Comparison of ENCODE assay signal across 47 mouse cellular contexts in genomic region chr3:81961336-81961735, GRCm38 (mm10). TPM values are rescaled to one million over a fixed set of nuclear protein-coding genes. Genes with fewer than 3 reads are reported as not detected.
"Had no signal": no experiment of that assay in that cellular context is flagged by ENCODE, and none has a peak within 500 bp of the region (broad histone marks: within the 10 kb centered on the region; RNA-seq: fewer than 3 reads in every experiment).

No protein-coding gene starts in this region.

- H3K4me3 ChIP-seq: heart, embryonic 10.5 days; heart, embryonic 12.5 days; heart, embryonic 13.5 days; heart, embryonic 15.5 days; hindbrain, embryonic 10.5 days; hindbrain, embryonic 12.5 days; hindbrain, embryonic 13.5 days; hindbrain, embryonic 15.5 days; intestine, embryonic 15.5 days; kidney, embryonic 15.5 days; layer of hippocampus, adult 2 months had no signal

- H3K9ac ChIP-seq: heart, embryonic 12.5 days; heart, embryonic 13.5 days; heart, embryonic 15.5 days; hindbrain, embryonic 12.5 days; hindbrain, embryonic 13.5 days; hindbrain, embryonic 14.5 days; hindbrain, embryonic 15.5 days; intestine, embryonic 15.5 days; kidney, embryonic 15.5 days had no signal

- H3K27ac ChIP-seq: heart, embryonic 10.5 days; heart, embryonic 13.5 days; heart, embryonic 15.5 days; hindbrain, embryonic 10.5 days; hindbrain, embryonic 12.5 days; hindbrain, embryonic 13.5 days; hindbrain, embryonic 14.5 days; hindbrain, embryonic 15.5 days; hindbrain, postnatal 0 days; intestine, embryonic 15.5 days; kidney, embryonic 15.5 days; kidney, postnatal 0 days; layer of hippocampus, adult 2 months had no signal

- H3K9me3 ChIP-seq: heart, embryonic 10.5 days; heart, embryonic 12.5 days; heart, embryonic 13.5 days; heart, embryonic 15.5 days; hindbrain, embryonic 10.5 days; hindbrain, embryonic 12.5 days; hindbrain, embryonic 13.5 days; hindbrain, embryonic 15.5 days; intestine, embryonic 15.5 days; kidney, embryonic 15.5 days had no signal

- H3K4me1 ChIP-seq: heart, embryonic 10.5 days; heart, embryonic 12.5 days; heart, embryonic 13.5 days; heart, embryonic 15.5 days; hindbrain, embryonic 10.5 days; hindbrain, embryonic 12.5 days; hindbrain, embryonic 13.5 days; hindbrain, embryonic 15.5 days; intestine, embryonic 15.5 days; kidney, embryonic 15.5 days had no signal

- H3K4me2 ChIP-seq: heart, embryonic 11.5 days; heart, embryonic 12.5 days; heart, embryonic 13.5 days; heart, embryonic 15.5 days; hindbrain, embryonic 12.5 days; hindbrain, embryonic 13.5 days; hindbrain, embryonic 14.5 days; hindbrain, embryonic 15.5 days; intestine, embryonic 15.5 days; kidney, embryonic 15.5 days had no signal

- DNase-seq: heart, postnatal 10 days; heart, postnatal 14 days; heart, postnatal 36 days; heart, postnatal 4 days; kidney, adult 11 months; kidney, adult 18-20 months; kidney, adult 2 months; kidney, adult 8-10 months; kidney, adult 9 months; kidney, postnatal 10 days; kidney, postnatal 14 days; kidney, postnatal 25 days; kidney, postnatal 36 days; kidney, postnatal 4 days; layer of hippocampus, adult 9-11 months; layer of hippocampus, postnatal 36 days had no signal

- H3K27me3 ChIP-seq: heart, embryonic 12.5 days; heart, embryonic 13.5 days; heart, embryonic 15.5 days; hindbrain, embryonic 12.5 days; hindbrain, embryonic 13.5 days; hindbrain, embryonic 15.5 days; intestine, embryonic 15.5 days; kidney, embryonic 15.5 days had no signal

- ATAC-seq: hindbrain, embryonic 16.5 days; hindbrain, postnatal 0 days; inflammation-experienced regulatory T-cells, adult 6 months; intestine, embryonic 15.5 days; intestine, embryonic 16.5 days; intestine, postnatal 0 days had no signal

- H3K36me3 ChIP-seq: heart, embryonic 10.5 days; heart, embryonic 12.5 days; heart, embryonic 13.5 days; heart, embryonic 15.5 days; hindbrain, embryonic 10.5 days; hindbrain, embryonic 12.5 days; hindbrain, embryonic 13.5 days; hindbrain, embryonic 15.5 days; intestine, embryonic 15.5 days; kidney, embryonic 15.5 days had no signal

RNA-seq across cellular contexts. Expression of gene Tdo2, which starts 14.7 kb away (rescaled TPM):
- total RNA-seq: heart, postnatal 10 days; heart, postnatal 14 days; heart, postnatal 25 days; heart, postnatal 36 days; heart, postnatal 4 days; hematopoietic stem cell, adult 5-6 weeks; hindbrain, postnatal 0 days had no signal
- polyA plus RNA-seq: hindbrain, embryonic 10.5 days; hindbrain, embryonic 12.5 days; hindbrain, embryonic 14.5 days; kidney, adult 2 months had no signal

RNA-seq across cellular contexts. Expression of gene Asic5, which starts 20.8 kb away (rescaled TPM):
- total RNA-seq: heart, postnatal 10 days; heart, postnatal 14 days; heart, postnatal 25 days; heart, postnatal 36 days; heart, postnatal 4 days; hematopoietic stem cell, adult 5-6 weeks; layer of hippocampus, adult 18-20 months; layer of hippocampus, adult 2 months; layer of hippocampus, adult 8-10 months; layer of hippocampus, postnatal 10 days; layer of hippocampus, postnatal 14 days; layer of hippocampus, postnatal 25 days; layer of hippocampus, postnatal 36 days had no signal
- polyA plus RNA-seq: heart, embryonic 10.5 days; heart, embryonic 11.5 days; heart, embryonic 12.5 days; heart, embryonic 13.5 days; heart, embryonic 14.5 days; heart, embryonic 15.5 days; heart, embryonic 16.5 days; heart, postnatal 0 days; hindbrain, embryonic 10.5 days; hindbrain, embryonic 11.5 days; hindbrain, embryonic 12.5 days; hindbrain, embryonic 13.5 days; hindbrain, embryonic 14.5 days; hindbrain, embryonic 15.5 days; hindbrain, embryonic 16.5 days; hindbrain, postnatal 0 days; inflammation-experienced regulatory T-cells, adult 6 months; kidney, adult 2 months; kidney, embryonic 14.5 days; kidney, embryonic 15.5 days had no signal
